Mouse (Mus musculus): Measurements from ENCODE around the gene Arl14ep.
"Not testable (repeated sequence)": the region's sequence is repeated elsewhere in the genome, so short reads cannot be mapped to it uniquely, and the experiment has no call there.

Gene Arl14ep

DNA sequence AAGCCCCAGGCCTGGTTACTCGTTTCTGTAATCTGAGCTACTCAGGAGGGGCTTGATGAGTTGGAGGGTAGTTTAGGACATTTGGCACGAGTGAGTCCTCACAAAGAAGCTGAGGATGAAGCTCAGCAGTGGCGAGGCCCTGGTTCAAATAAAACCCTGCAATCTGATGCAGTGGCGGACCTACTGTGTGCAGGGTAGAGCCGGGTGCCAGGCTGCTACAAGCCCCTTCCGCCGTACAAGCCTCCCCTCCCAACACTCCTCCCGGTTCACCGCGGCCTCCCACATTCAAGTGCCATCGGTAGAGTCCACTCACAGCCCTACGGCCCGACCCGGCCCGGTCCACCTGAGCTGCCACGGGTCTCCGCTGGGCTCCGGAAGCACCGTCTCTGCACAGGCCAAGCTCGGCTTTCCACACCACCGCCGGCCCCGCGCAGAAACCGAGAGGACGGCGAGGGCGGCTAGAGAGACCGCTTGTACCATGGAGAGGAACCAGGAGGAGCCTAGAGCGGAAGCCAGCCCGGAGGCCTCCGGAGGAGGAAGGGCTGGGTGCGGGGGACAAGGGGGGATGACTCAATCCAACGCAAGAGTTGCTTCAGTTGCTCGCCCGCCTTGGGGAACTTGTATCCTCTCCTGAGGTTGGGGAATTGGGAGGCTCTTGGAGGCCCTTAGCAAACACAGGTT, at the start of gene Arl14ep:
Arl14ep (minus strand) TSS at position 466 of the 681 bp plus-strand sequence.
- peak; percentile 82 to 91 for DNase-seq

GRCm38 (mm10) chr2:107022713-107023112, 48.5 kb upstream of the Arl14ep start:
- no peak for DNase-seq

DNA sequence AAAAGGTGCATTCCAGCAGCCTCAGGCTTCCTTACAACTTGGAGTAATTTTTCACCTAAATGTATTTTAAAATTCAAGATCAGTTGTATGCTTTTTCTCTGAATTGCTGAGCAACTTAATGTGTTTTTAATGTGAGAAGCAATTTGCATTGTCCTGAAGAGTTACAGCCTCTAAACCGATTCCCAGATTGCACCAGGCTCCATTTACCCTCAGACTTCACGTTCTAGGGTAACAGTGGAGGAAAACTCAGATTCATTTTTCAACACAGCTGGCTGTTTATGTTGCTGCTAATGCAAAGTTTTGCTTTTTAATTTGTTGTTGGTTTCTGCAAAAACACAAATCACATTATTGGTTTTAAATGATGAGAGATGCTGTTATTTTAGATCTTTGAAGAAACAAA, 45.1 kb upstream of the Arl14ep start:
- DNase-seq: no peak

DNA sequence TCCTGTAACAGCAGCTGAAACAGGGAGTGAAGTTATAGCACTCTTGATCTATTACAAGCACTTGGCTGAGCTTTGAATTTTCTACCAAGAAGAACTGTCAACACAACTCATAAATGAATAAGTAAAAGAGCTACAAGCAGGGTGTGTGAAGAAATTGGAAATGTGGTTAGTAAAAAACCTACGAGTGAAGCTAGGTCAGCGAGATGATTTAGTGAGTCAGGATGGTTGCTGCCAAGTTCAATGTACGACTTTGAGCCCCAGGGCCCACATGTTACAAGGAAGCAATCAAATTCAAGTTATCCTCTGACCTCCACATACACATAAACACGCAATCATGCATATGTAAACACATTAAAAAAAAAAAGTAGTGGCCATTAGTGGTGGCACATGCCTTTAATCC, 38.9 kb upstream of the Arl14ep start:
- no peak for DNase-seq

- no peak for DNase-seq
These were observed 38.1 kb upstream of the Arl14ep start for GRCm38 (mm10) chr2:107012318-107012717.

DNA sequence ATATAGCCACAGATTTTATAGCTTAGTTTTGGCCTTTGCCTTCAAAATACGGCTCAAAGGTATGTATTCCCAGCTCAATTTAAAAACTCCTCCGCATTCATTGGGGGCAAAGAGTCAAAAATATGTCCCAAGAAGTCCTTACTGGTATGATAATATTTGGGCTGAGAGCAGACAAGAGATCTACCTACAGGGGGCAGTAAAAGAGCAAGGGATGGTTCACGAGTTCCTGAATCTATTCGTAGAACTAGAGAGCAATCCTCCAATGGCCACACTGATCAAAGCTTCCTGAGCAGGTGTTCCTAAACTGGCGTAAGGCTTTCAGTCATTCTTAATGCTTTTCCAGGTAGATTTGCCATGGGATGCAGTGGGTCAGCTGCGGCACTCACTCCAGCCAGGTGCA, 35.9 kb upstream of the Arl14ep start:
- no peak for DNase-seq

DNA sequence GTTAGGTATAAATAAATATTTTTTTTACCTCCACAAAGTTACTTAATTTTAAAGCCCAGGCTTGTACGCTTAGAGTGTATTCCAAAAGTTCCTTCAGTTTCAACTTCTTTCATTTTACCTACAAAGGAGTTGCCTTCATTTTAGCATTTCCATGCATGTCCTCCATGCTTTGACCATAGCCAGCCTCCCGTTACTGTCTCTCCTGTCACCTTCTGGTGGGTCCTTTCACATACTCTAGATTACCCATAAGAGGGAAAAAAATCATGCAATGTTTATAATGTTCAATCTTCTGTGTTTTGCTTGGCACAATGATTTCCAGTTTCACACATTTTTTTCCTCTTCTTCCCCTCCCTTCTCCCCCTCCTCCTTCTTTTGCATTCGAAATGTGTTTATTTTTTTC, 32.2 kb upstream of the Arl14ep start:
- no peak for DNase-seq

- not testable (repeated sequence) for DNase-seq
These were observed 31.7 kb upstream of the Arl14ep start for GRCm38 (mm10) chr2:107005876-107006275.

DNA sequence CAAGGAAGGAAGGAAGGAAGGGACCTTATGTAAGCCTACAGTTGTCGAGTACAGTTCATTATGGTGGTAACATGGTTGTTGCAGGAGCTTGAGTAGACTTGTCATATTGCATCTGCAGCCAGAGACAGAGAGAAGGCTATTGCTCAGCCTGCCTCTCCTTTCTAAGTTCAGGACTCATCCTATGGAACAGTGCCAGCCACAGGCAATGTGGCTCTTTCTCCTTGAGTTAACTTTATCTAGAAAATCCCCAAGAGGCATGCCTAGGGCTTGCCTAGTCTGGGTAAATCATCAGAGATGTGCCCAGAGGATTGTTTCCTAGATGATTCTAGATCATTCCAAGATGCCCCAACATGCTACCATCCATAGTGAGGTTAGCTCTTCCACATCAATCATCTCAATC, 17.0 kb upstream of the Arl14ep start:
- DNase-seq: no peak

- no peak for DNase-seq
These were observed 10.7 kb upstream of the Arl14ep start for GRCm38 (mm10) chr2:106984945-106985344.

DNA sequence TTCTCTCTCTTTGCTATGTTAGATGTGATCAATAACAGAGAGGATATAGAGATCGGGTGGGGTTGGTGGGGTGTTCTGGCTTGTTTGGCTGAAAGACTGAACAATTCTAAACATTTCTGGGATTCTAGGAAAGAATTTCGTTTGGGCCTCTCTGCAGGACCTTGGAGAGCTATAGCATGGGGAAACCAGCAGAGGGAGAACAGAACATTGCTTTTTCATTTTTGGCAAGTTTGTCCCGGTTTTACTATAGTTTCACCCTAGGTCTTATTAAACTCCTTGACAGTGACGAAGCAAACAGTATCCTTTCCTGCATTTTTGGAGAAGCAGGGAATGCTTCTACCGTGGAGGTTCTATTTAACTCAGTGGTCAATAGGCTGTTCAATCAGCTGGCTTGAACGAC, 8.3 kb upstream of the Arl14ep start:
- DNase-seq: no peak

DNA sequence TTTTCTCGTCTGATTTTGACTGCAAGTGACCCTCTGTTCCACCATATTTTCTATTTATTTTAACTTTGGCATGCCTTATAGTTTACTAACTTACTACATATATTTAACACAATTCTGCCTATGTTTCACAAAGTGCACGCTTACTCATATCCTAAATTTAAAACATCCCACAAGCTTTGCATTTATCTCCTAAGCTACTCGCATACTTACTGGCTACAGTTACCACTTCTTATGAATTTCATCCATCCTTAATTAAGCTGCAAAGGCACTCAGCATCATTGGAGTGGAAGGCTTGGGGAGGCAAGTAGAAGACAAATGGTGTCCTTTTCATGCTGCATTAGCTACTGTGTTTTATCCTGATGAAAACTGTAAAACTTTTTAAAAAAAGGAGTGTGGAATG, 2.2 kb upstream of the Arl14ep start:
- no peak for DNase-seq

DNA sequence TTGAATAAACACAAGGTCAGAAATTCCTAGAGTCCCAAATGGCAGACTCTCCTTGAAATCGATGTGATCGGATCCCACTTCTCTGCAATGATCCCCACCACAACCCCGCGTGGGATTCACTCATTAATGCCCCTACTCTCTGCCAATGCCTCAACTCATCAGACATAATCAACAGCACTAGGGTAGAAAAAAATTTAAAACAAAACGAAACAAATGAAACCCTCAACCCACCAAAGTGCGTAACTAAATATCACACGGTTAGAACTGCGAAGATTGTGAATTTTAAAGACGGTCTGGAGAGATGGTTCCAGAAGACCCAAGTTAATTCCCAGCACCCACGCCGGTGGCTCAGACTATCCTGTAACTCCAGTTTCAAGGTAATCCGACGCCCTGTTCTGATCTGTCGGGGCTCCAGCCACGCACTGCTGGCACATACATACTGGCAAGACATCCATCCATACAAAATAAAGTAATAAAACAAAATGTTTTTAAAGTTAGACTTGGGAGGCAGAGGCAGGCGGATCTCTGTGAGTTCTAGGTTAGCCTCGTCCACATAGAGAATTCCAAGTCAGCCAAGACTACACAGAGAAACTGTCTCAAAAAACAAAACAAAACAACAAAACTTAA, 779 bp downstream of the Arl14ep start:
- DNase-seq: no peak

DNA sequence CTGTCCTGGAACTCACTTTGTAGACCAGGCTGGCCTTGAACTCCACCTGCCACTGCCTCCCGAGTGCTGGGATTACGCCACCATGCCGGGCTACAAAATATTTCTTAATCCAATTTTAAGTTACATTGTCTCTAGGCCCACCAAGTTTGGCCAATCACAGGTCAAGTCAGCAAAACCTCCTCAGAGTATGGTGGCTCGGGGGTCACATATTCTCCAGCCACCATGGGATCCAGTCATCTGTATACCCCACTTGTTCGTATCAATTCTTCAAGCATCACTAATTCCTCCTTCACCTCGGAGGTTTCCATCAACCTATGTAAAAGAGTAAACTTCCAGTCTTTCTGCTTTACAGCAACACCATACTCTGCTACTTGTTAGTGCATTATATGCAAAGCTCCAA, 1.4 kb downstream of the Arl14ep start:
- DNase-seq: no peak

DNA sequence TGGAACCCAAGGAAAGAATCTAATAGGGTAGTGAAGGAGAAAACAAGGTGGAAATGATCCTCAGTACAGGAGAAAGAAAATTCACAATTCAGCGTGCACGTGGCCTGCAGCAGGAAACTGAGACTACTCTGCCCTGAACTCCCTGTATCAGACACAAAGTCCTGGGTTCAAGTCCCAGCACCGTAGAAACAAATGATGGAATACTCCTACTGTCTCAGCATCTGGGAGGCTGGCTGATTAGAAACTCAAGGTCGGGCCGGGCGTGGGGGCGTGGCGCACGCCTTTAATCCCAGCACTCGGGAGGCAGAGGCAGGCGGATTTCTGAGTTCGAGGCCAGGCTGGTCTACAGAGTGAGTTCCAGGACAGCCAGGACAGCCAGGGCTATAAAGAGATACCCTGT, 3.3 kb downstream of the Arl14ep start:
- no peak for DNase-seq

DNA sequence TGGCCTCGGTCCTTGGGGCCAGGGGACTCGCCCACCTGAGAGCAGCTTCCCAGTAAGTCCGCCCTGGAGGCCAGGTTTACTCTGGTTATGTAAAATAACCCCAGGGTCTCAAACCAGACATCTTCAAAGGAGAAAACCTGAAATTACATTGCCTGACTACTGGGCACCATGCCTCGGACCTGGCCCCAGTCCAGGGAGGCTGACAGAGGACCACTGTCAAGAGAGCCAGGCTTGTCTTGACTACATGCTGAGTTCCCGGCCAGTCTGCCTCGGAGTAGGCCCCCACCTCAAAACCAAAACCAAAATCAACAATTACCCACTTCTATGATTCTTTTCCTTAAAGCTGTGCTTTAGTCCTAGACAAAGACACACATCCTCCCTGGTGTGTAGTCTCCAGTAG, 5.9 kb downstream of the Arl14ep start:
- no peak for DNase-seq

DNA sequence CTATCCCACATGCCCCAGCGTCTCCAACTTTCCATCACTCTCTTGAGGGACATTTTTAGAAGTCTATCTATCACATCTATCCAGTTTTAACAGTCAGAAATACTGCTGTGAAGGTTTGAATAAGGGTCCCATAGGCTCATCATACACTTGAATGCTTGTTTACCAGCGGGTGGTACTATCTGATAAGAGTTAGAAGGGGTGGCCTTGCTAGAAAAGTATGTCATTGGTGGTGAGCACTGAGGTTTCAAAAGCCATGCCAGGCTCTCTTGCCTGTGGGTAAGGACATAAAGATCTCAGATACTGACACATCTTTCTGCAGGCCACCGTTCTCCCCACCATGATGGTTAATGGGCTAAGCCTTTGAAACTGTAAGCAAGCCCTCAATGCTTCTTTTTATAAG, 10.7 kb downstream of the Arl14ep start:
- no peak for DNase-seq

DNA sequence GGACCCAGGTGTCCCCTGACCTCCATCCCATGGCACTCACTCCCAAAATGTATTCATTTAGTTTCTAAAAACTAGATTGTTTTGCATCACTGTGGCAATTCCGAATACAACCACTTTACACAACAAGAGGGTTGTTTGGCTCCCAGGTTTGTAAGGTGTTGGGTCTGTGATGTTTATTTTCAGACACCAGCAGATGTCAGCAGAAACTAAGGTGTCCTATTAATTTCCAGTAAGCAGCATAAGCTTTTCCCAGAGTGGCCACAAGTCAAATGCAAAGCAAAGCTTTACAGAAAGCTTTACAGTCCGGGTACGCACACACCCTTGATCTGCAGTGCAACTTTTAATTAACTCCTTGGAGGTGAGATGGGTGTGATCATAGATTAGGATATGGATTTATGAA, 12.6 kb downstream of the Arl14ep start:
- DNase-seq: no peak

GRCm38 (mm10) chr2:106961066-106961465, 13.2 kb downstream of the Arl14ep start:
- no peak for DNase-seq

GRCm38 (mm10) chr2:106960237-106960636, 14.0 kb downstream of the Arl14ep start:
- no peak for DNase-seq

DNA sequence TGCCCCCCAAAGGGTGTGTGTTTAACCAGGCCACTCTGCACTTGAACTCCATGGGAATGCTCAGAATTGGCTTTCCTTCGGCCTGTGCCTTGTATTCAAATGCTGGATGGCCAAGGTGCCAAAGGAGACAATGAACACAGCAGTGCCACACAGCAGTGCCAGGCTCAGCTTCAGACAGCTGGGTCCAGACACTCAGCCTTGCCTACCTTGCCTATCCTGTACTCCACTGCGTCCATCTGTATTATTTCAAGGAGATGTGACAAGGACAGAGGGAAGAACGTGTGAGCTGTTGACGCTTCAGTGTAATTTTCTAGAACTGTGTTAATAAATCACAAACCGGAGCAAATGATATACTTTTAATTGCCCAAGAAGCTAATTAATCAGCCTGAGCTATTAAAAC, 14.8 kb downstream of the Arl14ep start:
- DNase-seq: no peak

- DNase-seq: peak; percentile 41 to 49
These were observed 15.3 kb downstream of the Arl14ep start for GRCm38 (mm10) chr2:106958916-106959315.

- no peak for DNase-seq
These were observed 18.1 kb downstream of the Arl14ep start for GRCm38 (mm10) chr2:106956146-106956545.

DNA sequence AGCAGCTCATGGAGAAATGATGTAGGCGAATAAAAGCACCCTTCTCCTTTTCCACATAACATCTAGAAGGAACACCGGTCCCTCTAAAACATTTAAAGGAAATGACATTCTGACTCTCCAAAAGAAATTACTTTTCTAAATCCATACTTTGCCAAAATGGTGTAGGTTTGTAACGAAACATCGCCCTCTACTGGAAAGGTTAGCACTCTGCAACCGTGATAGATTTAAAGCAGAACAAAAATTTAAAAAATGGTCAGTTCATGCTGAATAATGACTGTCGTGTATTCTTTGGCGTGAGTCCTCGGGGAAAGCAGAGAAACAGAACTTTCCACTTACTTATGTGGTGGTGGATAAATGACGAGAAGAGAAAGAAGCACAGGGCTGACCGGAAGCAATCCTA, 18.6 kb downstream of the Arl14ep start:
- DNase-seq: peak in 1 of 2 experiments; percentile 22

- no peak for DNase-seq
These were observed 19.2 kb downstream of the Arl14ep start for GRCm38 (mm10) chr2:106954975-106955374.
